Mouse (Mus musculus): ENCODE measurements around the gene Kiss1r. TPM values are rescaled to one million over a fixed set of nuclear protein-coding genes. Genes with fewer than 3 reads are reported as not detected.
"Not testable (repeated sequence)": the region's sequence is repeated elsewhere in the genome, so short reads cannot be mapped to it uniquely, and the experiment has no call there.

Kiss1r gene
- polyA plus RNA-seq, 1 experiment from 2014 or later, result 0.51 TPM

DNA sequence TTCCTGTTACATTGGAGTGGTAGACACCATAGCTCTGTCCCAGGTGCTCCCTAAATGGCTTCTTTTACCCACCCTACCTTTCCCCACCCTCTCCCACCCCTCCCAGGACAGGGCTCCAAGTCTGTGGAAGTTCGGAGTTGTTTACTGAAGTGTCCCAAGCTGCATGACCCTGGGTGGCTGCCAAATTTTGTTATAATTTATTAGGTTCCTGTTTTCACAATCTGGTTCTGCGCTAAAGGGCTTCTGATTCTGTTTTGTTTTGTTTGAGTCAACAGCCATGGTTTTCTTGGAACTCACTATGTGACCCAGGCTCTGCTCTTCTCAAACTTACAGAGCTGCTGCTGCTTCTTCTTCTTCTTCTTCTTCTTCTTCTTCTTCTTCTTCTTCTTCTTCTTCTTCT lies 27.4 kb upstream of the Kiss1r start:
- WGBS, result 44% methylated on average over 2 of the region's 2 CpGs
- H3K4me1 ChIP-seq (replicated peaks; ENCODE audit: control insufficient read depth, insufficient read depth, low read length), result no peaks in the 10 kb centered on the region

DNA sequence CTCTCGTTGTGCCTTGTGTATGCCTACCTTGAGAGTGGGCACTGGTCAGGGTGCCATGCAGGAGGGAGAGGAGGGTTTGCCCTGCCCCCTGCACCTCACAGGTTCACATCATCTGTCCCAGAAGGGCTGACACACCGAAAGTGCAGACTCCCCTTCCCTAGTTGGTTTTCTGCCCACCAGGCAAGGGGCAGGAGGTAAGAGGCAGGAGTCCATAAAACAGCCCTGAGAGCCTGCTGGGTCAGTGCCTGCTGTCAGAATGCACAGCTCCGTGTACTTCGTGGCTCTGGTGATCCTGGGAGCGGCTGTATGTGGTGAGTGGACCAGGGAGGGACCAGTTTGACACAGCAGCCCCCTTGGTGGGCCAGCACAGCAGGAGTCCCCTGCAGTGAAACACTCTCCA lies 26.1 kb upstream of the Kiss1r start, which contains the start of gene Cfd:
TSS of gene Cfd (plus strand) at position 184 of the 400 bp plus-strand sequence.
- H3K4me2 ChIP-seq (ENCODE audit: low read length), result no peak within 1 kb of the TSS
- ATAC-seq (replicated peaks; ENCODE audit: low FRiP score, low TSS enrichment, low read depth) (no peak), DNase-seq (ENCODE audit: low spot score) (no peak)
- no peak within 1 kb of the TSS for H3K4me3 ChIP-seq (ENCODE audit: low read depth, low read length)
- H3K27me3 ChIP-seq (replicated peaks; ENCODE audit: control insufficient read depth, insufficient read depth, low read length), result no peaks in the 10 kb centered on the region
- H3K9ac ChIP-seq (ENCODE audit: low read length), result no peak within 1 kb of the TSS
- H3K36me3 ChIP-seq (ENCODE audit: control insufficient read depth, insufficient read depth, low read length), result peaks cover 7% of the 10 kb centered on the region; the same call in 1 of the 2 replicates
- WGBS, result 41% methylated on average over 5 of the region's 5 CpGs
- H3K4me1 ChIP-seq (replicated peaks; ENCODE audit: control insufficient read depth, insufficient read depth, low read length), result no peaks in the 10 kb centered on the region
- no peaks in the 10 kb centered on the region for H3K9me3 ChIP-seq (ENCODE audit: control insufficient read depth, low read length)
- no peak within 1 kb of the TSS for H3K27ac ChIP-seq (ENCODE audit: low read depth)

More for the DNA sequence above, 27.4 kb upstream of the Kiss1r start:
- Histone ChIP-seq H3K27me3 (replicated peaks; ENCODE audit: control insufficient read depth, insufficient read depth, low read length) (no peaks in the 10 kb centered on the region), H3K9ac (ENCODE audit: low read length) (no peak overlapping the region), H3K4me3 (ENCODE audit: low read depth, low read length) (no peak overlapping the region), H3K9me3 (ENCODE audit: control insufficient read depth, low read length) (no peaks in the 10 kb centered on the region), H3K4me2 (ENCODE audit: low read length) (no peak overlapping the region), H3K27ac (ENCODE audit: low read depth) (no peak overlapping the region), H3K36me3 (ENCODE audit: control insufficient read depth, insufficient read depth, low read length) (no peaks in the 10 kb centered on the region)
- ATAC-seq (replicated peaks; ENCODE audit: low FRiP score, low TSS enrichment, low read depth) (no peak), DNase-seq (ENCODE audit: low spot score) (no peak)

DNA sequence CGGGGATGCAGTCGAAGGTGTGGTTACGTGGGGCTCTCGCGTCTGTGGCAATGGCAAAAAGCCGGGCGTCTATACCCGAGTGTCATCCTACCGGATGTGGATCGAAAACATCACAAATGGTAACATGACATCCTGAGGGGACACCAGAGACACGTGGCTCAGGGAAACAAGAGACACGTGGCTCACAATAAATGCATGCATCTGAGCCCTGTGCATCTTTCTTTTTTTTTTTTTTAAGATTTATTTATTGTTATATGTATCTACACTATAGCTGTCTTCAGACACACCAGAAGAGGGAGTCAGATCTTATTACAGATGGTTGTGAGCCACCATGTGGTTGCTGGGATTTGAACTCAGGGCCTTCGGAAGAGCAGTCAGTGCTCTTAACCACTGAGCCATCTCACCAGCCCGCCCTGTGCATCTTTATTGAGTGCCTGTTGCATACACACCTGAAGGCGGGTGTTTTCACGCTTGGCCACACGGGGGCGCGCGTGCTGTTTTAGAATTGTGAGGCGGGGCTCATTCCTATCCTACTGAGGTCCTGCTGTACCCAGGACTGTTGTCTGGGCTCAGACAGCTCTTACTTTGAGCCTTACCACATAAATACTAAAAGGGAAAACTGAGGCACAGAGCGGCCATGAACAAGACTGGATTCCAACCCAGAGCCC lies 24.2 kb upstream of the Kiss1r start:
- WGBS, result 46% methylated on average over 22 of the region's 22 CpGs
- DNase-seq (ENCODE audit: low spot score), result peak; percentile 93
- H3K4me2 ChIP-seq (ENCODE audit: low read length); H3K4me1 ChIP-seq (replicated peaks; ENCODE audit: control insufficient read depth, insufficient read depth, low read length); ATAC-seq (replicated peaks; ENCODE audit: low FRiP score, low TSS enrichment, low read depth); H3K4me3 ChIP-seq (ENCODE audit: low read depth, low read length); H3K27ac ChIP-seq (ENCODE audit: low read depth); H3K9ac ChIP-seq (ENCODE audit: low read length); H3K27me3 ChIP-seq (replicated peaks; ENCODE audit: control insufficient read depth, insufficient read depth, low read length); H3K9me3 ChIP-seq (ENCODE audit: control insufficient read depth, low read length): not testable (repeated sequence)
- H3K36me3 ChIP-seq (ENCODE audit: control insufficient read depth, insufficient read depth, low read length), result peaks cover 22% of the 10 kb centered on the region

DNA sequence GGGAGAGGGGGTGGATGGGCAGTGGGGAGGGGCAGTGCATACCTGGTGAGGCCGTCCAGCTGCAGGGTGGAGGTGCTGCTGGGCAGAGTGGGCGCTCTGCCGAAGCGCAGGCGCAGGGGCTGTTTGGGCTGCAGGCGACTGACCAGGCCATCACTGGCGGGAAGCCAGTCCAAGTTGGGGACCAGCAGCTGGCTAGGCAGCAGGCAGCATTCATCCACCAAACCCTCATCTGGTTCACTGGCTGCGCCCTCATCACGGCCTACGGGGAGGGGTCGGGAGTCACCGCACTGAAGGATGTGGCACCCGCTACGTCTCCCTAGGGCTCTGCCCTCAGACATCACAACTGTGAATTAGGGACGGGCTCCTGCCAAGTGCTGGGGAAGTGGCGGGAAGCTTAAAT lies 20.5 kb upstream of the Kiss1r start:
- ATAC-seq (replicated peaks; ENCODE audit: low FRiP score, low TSS enrichment, low read depth) (no peak), DNase-seq (ENCODE audit: low spot score) (no peak)
- Histone ChIP-seq H3K27me3 (replicated peaks; ENCODE audit: control insufficient read depth, insufficient read depth, low read length) (no peaks in the 10 kb centered on the region), H3K4me2 (ENCODE audit: low read length) (no peak overlapping the region), H3K27ac (ENCODE audit: low read depth) (no peak overlapping the region), H3K4me1 (replicated peaks; ENCODE audit: control insufficient read depth, insufficient read depth, low read length) (peaks cover 6% of the 10 kb centered on the region; the same call in 1 of the 2 replicates), H3K9ac (ENCODE audit: low read length) (no peak overlapping the region), H3K4me3 (ENCODE audit: low read depth, low read length) (no peak overlapping the region), H3K9me3 (ENCODE audit: control insufficient read depth, low read length) (no peaks in the 10 kb centered on the region), H3K36me3 (ENCODE audit: control insufficient read depth, insufficient read depth, low read length) (peaks cover 45% of the 10 kb centered on the region)
- 89% methylated on average over 16 of the region's 16 CpGs for WGBS

DNA sequence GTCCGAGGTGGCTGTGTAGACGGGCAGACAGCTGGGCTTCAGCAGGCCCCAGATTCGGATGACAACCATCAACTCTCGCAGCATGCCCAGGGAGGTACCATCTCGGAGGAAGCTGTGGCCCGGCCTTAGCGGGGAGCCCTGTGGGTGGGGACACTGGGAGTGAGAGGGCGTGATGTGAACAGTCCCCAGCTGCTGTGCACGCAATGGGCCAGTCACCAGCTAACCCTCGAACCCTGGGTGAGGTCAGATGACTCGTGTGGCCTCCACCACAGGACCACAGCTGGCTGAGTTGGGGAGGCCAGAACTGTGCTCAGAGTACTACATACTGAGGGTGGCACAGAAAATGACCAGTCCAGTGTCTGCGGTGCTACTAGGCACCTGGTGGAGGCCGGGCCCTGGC lies 20.0 kb upstream of the Kiss1r start:
- Histone ChIP-seq H3K9ac (ENCODE audit: low read length) (no peak overlapping the region), H3K27me3 (replicated peaks; ENCODE audit: control insufficient read depth, insufficient read depth, low read length) (no peaks in the 10 kb centered on the region), H3K9me3 (ENCODE audit: control insufficient read depth, low read length) (no peaks in the 10 kb centered on the region), H3K36me3 (ENCODE audit: control insufficient read depth, insufficient read depth, low read length) (peaks cover 50% of the 10 kb centered on the region), H3K4me1 (replicated peaks; ENCODE audit: control insufficient read depth, insufficient read depth, low read length) (peaks cover 6% of the 10 kb centered on the region; the same call in 1 of the 2 replicates), H3K4me2 (ENCODE audit: low read length) (no peak overlapping the region), H3K27ac (ENCODE audit: low read depth) (no peak overlapping the region), H3K4me3 (ENCODE audit: low read depth, low read length) (no peak overlapping the region)
- 87% methylated on average over 13 of the region's 13 CpGs for WGBS
- 0 out of 2 replicates have a peak, but pooled peaks have one; percentile 25 for ATAC-seq (replicated peaks; ENCODE audit: low FRiP score, low TSS enrichment, low read depth)
- no peak for DNase-seq (ENCODE audit: low spot score)

DNA sequence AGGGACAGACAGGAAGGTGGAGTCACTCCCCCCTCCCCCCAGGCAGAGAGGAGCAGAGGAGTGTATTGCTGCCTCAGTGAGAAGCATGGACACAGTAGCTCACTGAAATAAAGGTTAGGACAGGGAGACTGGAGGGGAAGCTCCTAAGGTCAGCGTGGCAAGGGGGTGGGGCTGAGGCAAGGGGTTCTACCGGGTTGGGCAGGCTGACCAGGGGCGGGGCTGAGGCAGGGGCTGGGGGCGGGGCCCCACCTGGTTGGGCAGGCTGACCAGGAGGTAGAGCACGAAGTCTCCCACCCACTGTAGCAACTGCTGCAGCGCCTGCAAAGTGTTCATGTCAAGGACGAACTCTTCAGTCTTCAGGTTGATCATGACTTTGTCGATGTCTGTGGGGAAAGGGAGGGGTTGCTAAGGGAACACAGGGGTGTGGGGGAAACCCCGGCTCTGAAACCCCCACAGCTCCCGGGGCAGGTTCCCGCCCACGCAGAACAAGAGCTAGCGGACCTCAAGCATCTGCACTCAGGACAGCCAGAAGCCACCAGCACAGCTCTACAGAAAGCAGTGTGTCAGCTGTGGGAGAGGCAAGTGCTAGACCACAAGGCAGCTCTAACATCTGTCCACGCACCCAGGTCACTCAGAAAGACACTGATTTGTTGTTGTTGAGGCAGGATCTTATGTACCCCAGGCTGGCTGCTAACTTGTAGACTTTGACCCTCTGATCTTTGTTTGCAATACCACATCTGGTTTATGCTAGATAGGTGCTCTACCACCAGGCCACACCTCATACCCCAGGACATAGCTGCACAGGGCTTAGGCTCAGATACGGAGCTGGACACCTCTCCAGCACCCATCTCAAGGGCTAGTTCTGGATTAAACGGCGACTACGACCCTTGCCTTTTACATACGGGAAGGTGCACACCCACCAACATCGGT lies 19.2 kb upstream of the Kiss1r start:
- H3K9me3 ChIP-seq (ENCODE audit: control insufficient read depth, low read length), result no peaks in the 10 kb centered on the region
- H3K4me2 ChIP-seq (ENCODE audit: low read length), result no peak overlapping the region
- ATAC-seq (replicated peaks; ENCODE audit: low FRiP score, low TSS enrichment, low read depth) (peak; percentile 18; the same call in 1 of the 2 replicates), DNase-seq (ENCODE audit: low spot score) (no peak)
- no peaks in the 10 kb centered on the region for H3K27me3 ChIP-seq (replicated peaks; ENCODE audit: control insufficient read depth, insufficient read depth, low read length)
- no peak overlapping the region for H3K27ac ChIP-seq (ENCODE audit: low read depth)
- no peak overlapping the region for H3K9ac ChIP-seq (ENCODE audit: low read length)
- WGBS, result 53% methylated on average over 20 of the region's 20 CpGs
- H3K4me1 ChIP-seq (replicated peaks; ENCODE audit: control insufficient read depth, insufficient read depth, low read length), result peaks cover 6% of the 10 kb centered on the region; the same call in 1 of the 2 replicates
- no peak overlapping the region for H3K4me3 ChIP-seq (ENCODE audit: low read depth, low read length)
- H3K36me3 ChIP-seq (ENCODE audit: control insufficient read depth, insufficient read depth, low read length), result peaks cover 56% of the 10 kb centered on the region

DNA sequence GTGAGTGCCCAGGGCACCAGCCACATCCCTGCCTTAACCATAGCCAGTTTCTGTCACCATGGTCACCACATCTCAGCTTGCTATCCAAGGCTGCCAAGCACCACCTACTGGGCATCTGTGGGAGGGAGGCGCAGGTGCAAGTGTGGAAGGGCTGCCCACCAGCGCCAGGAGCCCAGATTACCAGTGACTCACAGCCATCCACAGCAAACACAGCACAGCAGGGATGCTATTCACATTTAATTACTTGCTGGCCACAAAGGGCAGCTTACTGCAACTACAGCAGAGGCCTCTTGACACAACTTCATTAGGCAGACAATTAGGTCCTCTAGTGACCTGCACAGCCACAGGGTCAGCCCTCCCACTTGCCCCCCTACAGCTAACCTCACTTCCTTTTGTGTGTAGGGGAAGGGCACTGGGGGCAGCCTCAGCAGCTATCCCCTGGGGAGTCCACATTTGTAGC lies 15.8 kb upstream of the Kiss1r start:
- DNase-seq (ENCODE audit: low spot score), result no peak
- peaks cover 70% of the 10 kb centered on the region for H3K36me3 ChIP-seq (ENCODE audit: control insufficient read depth, insufficient read depth, low read length)
- H3K27me3 ChIP-seq (replicated peaks; ENCODE audit: control insufficient read depth, insufficient read depth, low read length), result no peaks in the 10 kb centered on the region
- no peak overlapping the region for H3K4me3 ChIP-seq (ENCODE audit: low read depth, low read length)
- no peak for ATAC-seq (replicated peaks; ENCODE audit: low FRiP score, low TSS enrichment, low read depth)
- 58% methylated on average over 2 of the region's 2 CpGs for WGBS
- no peak overlapping the region for H3K27ac ChIP-seq (ENCODE audit: low read depth)
- H3K9ac ChIP-seq (ENCODE audit: low read length), result no peak overlapping the region
- no peak overlapping the region for H3K4me2 ChIP-seq (ENCODE audit: low read length)
- H3K4me1 ChIP-seq (replicated peaks; ENCODE audit: control insufficient read depth, insufficient read depth, low read length), result peaks cover 6% of the 10 kb centered on the region; the same call in 1 of the 2 replicates
- H3K9me3 ChIP-seq (ENCODE audit: control insufficient read depth, low read length), result no peaks in the 10 kb centered on the region; the same call in 1 of the 2 replicates

DNA sequence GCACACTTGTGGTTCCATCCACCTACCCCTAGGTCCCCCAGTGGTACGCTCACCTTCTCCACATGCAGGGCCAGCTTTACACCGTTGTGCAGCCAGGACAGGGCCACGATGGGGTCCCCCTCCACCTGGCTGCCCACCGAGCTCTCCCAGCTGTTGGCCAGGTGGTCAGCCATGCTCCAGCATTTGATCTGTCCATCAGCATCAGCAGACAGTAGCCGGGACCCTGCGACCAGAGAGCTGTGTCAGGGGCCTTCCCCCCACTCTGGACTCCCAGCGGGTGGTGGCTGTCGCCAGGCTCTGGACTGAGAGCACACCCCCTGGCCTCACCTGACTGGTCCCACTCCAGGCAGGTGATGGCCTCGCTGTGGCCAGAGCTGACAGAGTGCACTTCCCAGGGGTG lies 10.1 kb upstream of the Kiss1r start:
- no peak overlapping the region for H3K4me3 ChIP-seq (ENCODE audit: low read depth, low read length)
- WGBS, result 94% methylated on average over 9 of the region's 9 CpGs
- ATAC-seq (replicated peaks; ENCODE audit: low FRiP score, low TSS enrichment, low read depth) (no peak), DNase-seq (ENCODE audit: low spot score) (no peak)
- H3K4me2 ChIP-seq (ENCODE audit: low read length), result no peak overlapping the region
- no peak overlapping the region for H3K27ac ChIP-seq (ENCODE audit: low read depth)
- no peak overlapping the region for H3K9ac ChIP-seq (ENCODE audit: low read length)
- H3K36me3 ChIP-seq (ENCODE audit: control insufficient read depth, insufficient read depth, low read length), result peaks cover 60% of the 10 kb centered on the region
- H3K9me3 ChIP-seq (ENCODE audit: control insufficient read depth, low read length), result no peaks in the 10 kb centered on the region; the same call in 1 of the 2 replicates
- H3K27me3 ChIP-seq (replicated peaks; ENCODE audit: control insufficient read depth, insufficient read depth, low read length), result no peaks in the 10 kb centered on the region
- H3K4me1 ChIP-seq (replicated peaks; ENCODE audit: control insufficient read depth, insufficient read depth, low read length), result 0 out of 2 replicates have a peak, but pooled peaks cover 4% of the 10 kb centered on the region

Measured in intestine, embryonic 14.5 days (tissue).